Mouse (Mus musculus): ENCODE data around the gene Ltbp4. TPM values are rescaled to one million over a fixed set of nuclear protein-coding genes. Genes with fewer than 3 reads are reported as not detected.

Ltbp4 gene
- total and polyA plus RNA-seq, 3 experiments, result 0.43 to 2.6 (median 1.5) TPM

DNA sequence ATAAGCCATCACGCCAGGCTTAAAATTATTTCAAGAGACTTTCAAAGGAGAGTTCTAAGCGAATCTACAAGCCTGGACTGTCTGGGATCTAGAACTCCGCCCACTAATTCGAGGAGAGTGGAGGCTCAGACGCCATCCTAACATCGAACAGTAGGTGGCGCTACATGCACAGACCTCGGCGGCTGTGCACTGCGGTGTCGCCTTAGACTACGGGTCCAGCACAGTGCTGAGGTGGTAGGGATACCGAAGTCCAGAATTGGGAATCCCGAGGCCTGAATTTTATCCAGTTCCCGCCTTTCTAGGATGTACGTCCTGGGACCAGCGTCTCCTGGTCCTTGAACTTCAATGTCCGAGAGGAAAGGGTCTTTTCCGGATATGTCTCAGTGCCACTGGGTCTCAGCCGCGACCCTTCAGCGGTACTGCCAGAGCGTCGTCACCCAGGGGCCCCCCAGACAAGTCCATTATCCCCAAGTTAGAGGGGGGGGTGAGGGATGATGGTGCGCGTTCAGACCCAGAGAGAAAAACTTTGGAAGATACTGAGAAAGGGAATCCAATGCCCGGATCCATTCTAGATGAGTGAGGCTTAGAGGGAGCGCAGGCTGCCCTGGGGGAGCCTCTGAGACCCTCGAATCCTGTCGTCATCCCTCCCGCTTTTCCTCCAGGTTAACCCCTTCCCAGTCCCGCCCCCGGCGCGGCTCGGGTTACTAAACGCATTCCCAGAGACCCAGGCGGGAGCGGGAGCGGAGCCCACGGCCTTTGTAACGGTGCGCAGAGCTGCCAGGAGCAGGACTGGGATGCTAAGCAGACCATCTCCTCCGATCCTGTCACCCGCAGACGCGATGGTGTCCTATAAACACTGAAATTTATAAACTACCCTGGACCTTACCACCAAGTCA is 1.3 kb downstream of the Ltbp4 start (continued):
- TF ChIP-seq UBTF (IDR thresholded peaks at IDR 0.05; ENCODE audit: low read depth, low read length) (no peak), EP300 (IDR thresholded peaks at IDR 0.05; ENCODE audit: low read length) (no peak), RCOR1 (conservative IDR thresholded peaks at IDR 0.05; ENCODE audit: low read depth, low read length) (no peak), MXI1 (IDR thresholded peaks at IDR 0.05; ENCODE audit: low read depth, low read length) (no peak), MAFK (IDR thresholded peaks at IDR 0.05; ENCODE audit: insufficient replicate concordance, low read length) (no peak), E2F4 (IDR thresholded peaks at IDR 0.05; ENCODE audit: insufficient replicate concordance, low read depth, low read length) (no peak), IRF4 (IDR thresholded peaks at IDR 0.05; ENCODE audit: low read depth, low read length) (peak; percentile 60; the same call in 1 of the 2 replicates), ZC3H11A (IDR thresholded peaks at IDR 0.05; ENCODE audit: low read depth, low read length) (peak; percentile 63), CHD1 (IDR thresholded peaks at IDR 0.05; ENCODE audit: low read depth, low read length) (no peak), SIN3A (IDR thresholded peaks at IDR 0.05; ENCODE audit: low read length) (peak; percentile 61), BHLHE40 (IDR thresholded peaks at IDR 0.05; ENCODE audit: low read depth, low read length) (0 out of 2 replicates have a peak, but pooled peaks have one; percentile 19), MEF2A (IDR thresholded peaks at IDR 0.05; ENCODE audit: borderline replicate concordance, low read depth, low read length) (0 out of 2 replicates have a peak, but pooled peaks have one; percentile 47)

DNA sequence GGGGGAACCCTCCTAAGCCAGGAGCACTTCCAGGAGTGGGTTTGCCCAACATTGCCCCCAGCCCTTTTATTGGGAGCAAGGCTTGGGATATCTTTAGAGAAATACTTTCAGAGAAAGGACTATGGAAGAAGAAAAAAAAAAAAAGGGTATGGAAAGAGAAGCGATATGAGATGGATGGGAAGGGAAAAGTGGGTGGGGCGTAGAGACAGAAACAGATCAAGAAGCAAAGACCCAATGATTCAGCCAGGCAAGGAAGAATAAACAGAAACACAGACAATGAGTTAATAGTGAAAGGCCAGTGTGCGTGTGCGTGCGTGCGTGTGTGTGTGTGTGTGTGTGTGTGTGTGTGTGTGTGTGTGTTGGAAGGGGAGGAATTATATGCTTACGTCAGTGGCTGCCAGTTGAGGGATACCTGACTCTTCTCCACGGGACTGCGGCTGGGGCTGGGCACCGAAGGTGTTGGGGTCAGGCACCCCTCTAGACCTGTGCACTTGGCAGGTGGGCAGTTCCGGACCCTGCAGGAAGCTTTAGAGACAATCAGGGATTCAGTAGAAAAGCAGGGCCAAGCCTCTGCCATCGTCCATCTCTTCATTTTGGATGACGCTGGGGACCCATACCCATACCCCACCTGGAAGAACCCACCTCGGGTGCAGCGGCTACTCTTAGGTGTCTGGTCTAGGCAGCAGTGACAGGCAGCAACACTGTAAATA is 2.3 kb downstream of the Ltbp4 start:
- H3K36me3 ChIP-seq (replicated peaks in 1 of 2; ENCODE audit: control insufficient read depth in 1 of 2, insufficient read depth in 1 of 2, low read length in 1 of 2), result no peaks in the 10 kb centered on the region
- no peak for DNase-seq (ENCODE audit: extremely low read depth)
- H3K4me1 ChIP-seq (ENCODE audit: control insufficient read depth in 1 of 2, insufficient read depth in 2 of 2), result peaks cover 0 to 37% of the 10 kb centered on the region in 2 experiments; a peak in 2 of 4 replicates
- H3K4me3 ChIP-seq (replicated peaks in 1 of 3; ENCODE audit: low read depth in 2 of 3, low read length in 2 of 3, poor library complexity in 1 of 3), result no peak overlapping the region
- H3K9ac ChIP-seq (ENCODE audit: insufficient read depth, low read depth), result no peak overlapping the region
- in situ Hi-C loops (cut with MboI; ENCODE audit: low pct_ligation_motif_present, low pct_unique_long_range_greater_than_20kb, low sequenced_read_pairs) (loop anchor here (5.0 to 10.0 kb wide), 2 partner anchors 52 to 190 kb away; partner anchors contain the start of gene Hipk4), dilution Hi-C loops (cut with MboI; ENCODE audit: extremely low pct_ligation_motif_present, extremely low pct_unique_long_range_greater_than_20kb, low sequenced_read_pairs) (no loop called here)
- H3K79me2 ChIP-seq (replicated peaks; ENCODE audit: control insufficient read depth, extremely low read depth, insufficient read depth, poor library complexity, severe bottlenecking), result no peaks in the 10 kb centered on the region
- no peak overlapping the region for H3K27ac ChIP-seq (ENCODE audit: insufficient read depth, low read depth)
- TF ChIP-seq MXI1 (IDR thresholded peaks at IDR 0.05; ENCODE audit: low read depth, low read length) (no peak), ZNF384 (IDR thresholded peaks at IDR 0.05; ENCODE audit: low read depth, low read length) (no peak), SMC3 (IDR thresholded peaks at IDR 0.05; ENCODE audit: low read depth, low read length) (no peak), MYC (IDR thresholded peaks at IDR 0.05; ENCODE audit: low read depth, low read length) (no peak), HCFC1 (IDR thresholded peaks at IDR 0.05; ENCODE audit: low read depth, low read length) (no peak), ZMIZ1 (IDR thresholded peaks at IDR 0.05; ENCODE audit: low read depth, low read length) (no peak), E2F4 (IDR thresholded peaks at IDR 0.05; ENCODE audit: insufficient replicate concordance, low read depth, low read length) (no peak), ETS1 (conservative IDR thresholded peaks at IDR 0.05; ENCODE audit: low read depth, low read length) (no peak), EP300 (IDR thresholded peaks at IDR 0.05; ENCODE audit: low read length) (no peak), PAX5 (IDR thresholded peaks at IDR 0.05; ENCODE audit: low read length) (no peak), CHD1 (IDR thresholded peaks at IDR 0.05; ENCODE audit: low read depth, low read length) (no peak), SIN3A (IDR thresholded peaks at IDR 0.05; ENCODE audit: low read length) (no peak), USF1 (IDR thresholded peaks at IDR 0.05; ENCODE audit: low read depth, low read length) (no peak), ZC3H11A (IDR thresholded peaks at IDR 0.05; ENCODE audit: low read depth, low read length) (no peak), RAD21 (IDR thresholded peaks at IDR 0.05; ENCODE audit: low read depth, low read length) (no peak), POLR2AphosphoS2 (IDR thresholded peaks at IDR 0.05; ENCODE audit: low read depth, low read length) (no peak)
- H3K4me2 ChIP-seq (ENCODE audit: insufficient read depth, low read depth, poor library complexity, severe bottlenecking), result no peak overlapping the region
- peaks cover 47% of the 10 kb centered on the region for H3K27me3 ChIP-seq (replicated peaks)
- no peaks in the 10 kb centered on the region for H3K9me3 ChIP-seq (replicated peaks; ENCODE audit: low read length)
